Mouse (Mus musculus): Measurements from ENCODE around the gene Depdc7. TPM values are rescaled to one million over a fixed set of nuclear protein-coding genes. Genes with fewer than 3 reads are reported as not detected.
A peak's percentile ranks its signal among the peaks of the same experiment; 100 is the strongest.

Gene Depdc7
- polyA plus RNA-seq, 1 experiment from 2014 or later, result 14.0 TPM

DNA sequence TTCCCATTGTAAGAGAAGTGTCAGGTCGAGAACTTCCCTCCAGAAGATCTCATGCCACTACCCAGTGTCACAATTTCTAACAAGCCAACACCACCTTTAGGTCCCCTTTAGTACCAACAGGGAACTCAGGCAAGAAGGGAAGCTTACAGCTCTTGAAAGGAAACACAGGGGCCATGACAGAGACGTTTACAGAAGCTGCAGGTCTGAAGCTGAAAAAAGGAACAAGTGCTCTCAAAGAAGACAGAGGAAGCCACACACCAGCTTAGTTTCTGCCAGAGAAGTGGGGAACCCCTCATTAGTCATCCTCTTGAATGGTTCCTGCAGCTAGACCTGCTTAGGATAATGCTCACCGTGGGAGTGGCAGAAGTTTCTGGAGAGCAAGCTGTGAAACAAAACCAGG is 55.4 kb downstream of the Depdc7 start:
- Histone ChIP-seq H3K4me1 (ENCODE audit: control insufficient read depth, low read depth, low read length) (peaks cover 4% of the 10 kb centered on the region; the same call in 1 of the 2 replicates), H3K9me3 (replicated peaks; ENCODE audit: control insufficient read depth, low read length) (no peaks in the 10 kb centered on the region), H3K4me2 (ENCODE audit: low read depth, low read length) (no peak overlapping the region), H3K36me3 (ENCODE audit: control insufficient read depth, insufficient read depth) (no peaks in the 10 kb centered on the region), H3K27ac (ENCODE audit: low read length) (no peak overlapping the region), H3K9ac (ENCODE audit: low read depth, low read length) (no peak overlapping the region), H3K4me3 (ENCODE audit: low read depth, low read length) (no peak overlapping the region), H3K27me3 (ENCODE audit: control insufficient read depth, insufficient read depth, low read depth, low read length) (no peaks in the 10 kb centered on the region)
- ATAC-seq (ENCODE audit: low read depth), result no peak
- 16% methylated on average over 3 of the region's 3 CpGs for WGBS (ENCODE audit: insufficient replicate concordance)

- Histone ChIP-seq H3K27ac (ENCODE audit: low read length) (no peak overlapping the region), H3K4me1 (ENCODE audit: control insufficient read depth, low read depth, low read length) (peaks cover 4% of the 10 kb centered on the region; the same call in 1 of the 2 replicates), H3K27me3 (ENCODE audit: control insufficient read depth, insufficient read depth, low read depth, low read length) (no peaks in the 10 kb centered on the region), H3K36me3 (ENCODE audit: control insufficient read depth, insufficient read depth) (no peaks in the 10 kb centered on the region), H3K4me2 (ENCODE audit: low read depth, low read length) (0 out of 2 replicates have a peak overlapping the region, but pooled peaks have one; percentile 24), H3K9me3 (replicated peaks; ENCODE audit: control insufficient read depth, low read length) (no peaks in the 10 kb centered on the region), H3K4me3 (ENCODE audit: low read depth, low read length) (no peak overlapping the region), H3K9ac (ENCODE audit: low read depth, low read length) (no peak overlapping the region)
- 7% methylated on average over 13 of the region's 13 CpGs for WGBS (ENCODE audit: insufficient replicate concordance)
- peak; percentile 69 for ATAC-seq (ENCODE audit: low read depth)
Observed at GRCm38 (mm10) chr2:104685418-104685817, 57.3 kb downstream of the Depdc7 start.

DNA sequence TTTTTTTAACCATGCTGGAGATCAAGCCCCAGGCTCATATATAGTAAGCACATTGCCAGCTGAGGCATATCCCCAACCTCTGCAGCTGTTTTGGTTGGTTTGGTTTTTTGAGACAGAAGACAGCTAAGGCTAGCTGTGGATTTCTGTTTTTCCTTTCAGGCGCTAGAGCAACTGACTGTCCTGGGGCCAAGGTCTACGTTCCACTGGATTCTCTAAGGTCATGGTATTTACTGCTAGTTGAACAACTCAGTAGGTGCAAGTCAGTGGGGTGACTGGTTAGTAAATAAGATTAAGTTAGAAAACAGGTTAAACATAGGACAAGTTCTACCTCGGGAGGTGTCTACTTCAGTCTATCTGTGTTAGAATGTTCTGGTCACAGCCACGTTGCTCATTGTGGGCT is 57.9 kb downstream of the Depdc7 start:
- no peaks in the 10 kb centered on the region for H3K36me3 ChIP-seq (ENCODE audit: control insufficient read depth, insufficient read depth)
- H3K4me2 ChIP-seq (ENCODE audit: low read depth, low read length), result 0 out of 2 replicates have a peak overlapping the region, but pooled peaks have one; percentile 24
- no peak overlapping the region for H3K27ac ChIP-seq (ENCODE audit: low read length)
- H3K9me3 ChIP-seq (replicated peaks; ENCODE audit: control insufficient read depth, low read length), result no peaks in the 10 kb centered on the region
- peaks cover 4% of the 10 kb centered on the region; the same call in 1 of the 2 replicates for H3K4me1 ChIP-seq (ENCODE audit: control insufficient read depth, low read depth, low read length)
- no peak overlapping the region for H3K4me3 ChIP-seq (ENCODE audit: low read depth, low read length)
- 59% methylated on average over 4 of the region's 4 CpGs for WGBS (ENCODE audit: insufficient replicate concordance)
- H3K9ac ChIP-seq (ENCODE audit: low read depth, low read length), result no peak overlapping the region
- H3K27me3 ChIP-seq (ENCODE audit: control insufficient read depth, insufficient read depth, low read depth, low read length), result no peaks in the 10 kb centered on the region
- 0 out of 2 replicates have a peak, but pooled peaks have one; percentile 25 for ATAC-seq (ENCODE audit: low read depth)

DNA sequence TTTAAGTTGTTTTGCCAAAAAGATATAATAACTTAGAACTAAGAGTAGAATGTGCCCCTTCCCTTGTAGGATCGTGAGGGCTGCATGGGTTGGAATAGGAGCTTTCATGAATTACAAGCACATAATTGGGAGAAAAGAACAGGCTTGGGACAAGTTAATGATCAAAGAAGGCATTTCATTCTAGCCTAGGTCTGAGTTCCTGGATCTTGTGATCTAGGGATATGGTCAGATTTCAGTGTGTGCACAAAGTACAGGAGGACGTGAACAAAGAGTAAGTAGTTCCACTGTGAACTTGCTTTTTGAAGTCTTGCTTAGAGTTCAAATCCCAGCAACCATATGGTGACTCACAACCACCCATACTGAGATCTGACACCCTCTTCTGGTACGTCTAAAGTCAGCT is 65.4 kb downstream of the Depdc7 start:
- WGBS (ENCODE audit: insufficient replicate concordance), result 65% methylated on average over 3 of the region's 3 CpGs
- no peaks in the 10 kb centered on the region for H3K27me3 ChIP-seq (ENCODE audit: control insufficient read depth, insufficient read depth, low read depth, low read length)
- H3K4me2 ChIP-seq (ENCODE audit: low read depth, low read length), result no peak overlapping the region
- H3K27ac ChIP-seq (ENCODE audit: low read length), result no peak overlapping the region
- ATAC-seq (ENCODE audit: low read depth), result no peak
- H3K9me3 ChIP-seq (replicated peaks; ENCODE audit: control insufficient read depth, low read length), result no peaks in the 10 kb centered on the region
- H3K9ac ChIP-seq (ENCODE audit: low read depth, low read length), result no peak overlapping the region
- H3K36me3 ChIP-seq (ENCODE audit: control insufficient read depth, insufficient read depth), result no peaks in the 10 kb centered on the region
- no peaks in the 10 kb centered on the region for H3K4me1 ChIP-seq (ENCODE audit: control insufficient read depth, low read depth, low read length)
- no peak overlapping the region for H3K4me3 ChIP-seq (ENCODE audit: low read depth, low read length)

Other genes starting within 250 kb of the Depdc7 start
- gene Hipk3, start 248.4 kb downstream of the Depdc7 start, polyA plus RNA-seq (2015; fragmentation: Nextera tagmentation; extraction: Ambion mirVana), result 7.4 and 7.5 TPM in 2 replicates
- 21.9 and 24.4 TPM in 2 replicates for gene Cstf3, start 152.4 kb downstream of the Depdc7 start, polyA plus RNA-seq (2015; fragmentation: Nextera tagmentation; extraction: Ambion mirVana)
- 4.3 and 4.6 TPM in 2 replicates for gene Tcp11l1, start 30.7 kb downstream of the Depdc7 start, polyA plus RNA-seq (2015; fragmentation: Nextera tagmentation; extraction: Ambion mirVana)
- gene Pin1rt1, start 26.5 kb downstream of the Depdc7 start, polyA plus RNA-seq (2015; fragmentation: Nextera tagmentation; extraction: Ambion mirVana), result not detected in 2 replicates
- gene Qser1, start 73.9 kb upstream of the Depdc7 start, polyA plus RNA-seq (2015; fragmentation: Nextera tagmentation; extraction: Ambion mirVana), result 1.6 and 1.7 TPM in 2 replicates
- gene Prrg4, start 107.0 kb upstream of the Depdc7 start, polyA plus RNA-seq (2015; fragmentation: Nextera tagmentation; extraction: Ambion mirVana), result 0.33 and 0.39 TPM in 2 replicates
- gene Ccdc73, start 124.9 kb upstream of the Depdc7 start, polyA plus RNA-seq (2015; fragmentation: Nextera tagmentation; extraction: Ambion mirVana), result 2.1 and 3.1 TPM in 2 replicates